Mouse (Mus musculus) spleen, adult 2 months (tissue): ENCODE data around the gene Morf4l1. TPM values are rescaled to one million over a fixed set of nuclear protein-coding genes. Genes with fewer than 3 reads are reported as not detected.

Experiments used
- DNase-seq, 2 experiments: peaks; one replicate each; pipeline versions ENCODE4 v3.0.0 to v3.0.0-alpha.2; 2012 to 2021; ENCODE audit warnings: low spot score in 2 of 2, low read depth in 1 of 2
- H3K27ac ChIP-seq: fragments of 200-500 bp; 2 replicates; pipeline ENCODE4 v1.5.1; 2012; ENCODE audit warnings: low read length, inconsistent platforms; ENCODE audit not compliant: insufficient read depth
- H3K27me3 ChIP-seq: fragments of 200-500 bp; 2 replicates; pipeline ENCODE4 v1.6.1; 2012; ENCODE audit warnings: mild to moderate bottlenecking, moderate library complexity, low read length, inconsistent platforms; ENCODE audit not compliant: control insufficient read depth, insufficient read depth
- H3K36me3 ChIP-seq: fragments of 200-500 bp; 2 replicates; pipeline ENCODE4 v1.6.1; 2012; ENCODE audit warnings: mild to moderate bottlenecking, low read length, inconsistent platforms; ENCODE audit not compliant: control insufficient read depth, insufficient read depth
- H3K4me1 ChIP-seq: fragments of 200-500 bp; 2 replicates; pipeline ENCODE4 v1.6.1; 2011; ENCODE audit warnings: inconsistent platforms; ENCODE audit not compliant: control insufficient read depth, insufficient read depth, insufficient read length
- H3K4me3 ChIP-seq: fragments of 200-500 bp; 2 replicates; pipeline ENCODE4 v1.5.1; 2011; ENCODE audit warnings: mild to moderate bottlenecking, inconsistent platforms; ENCODE audit not compliant: insufficient read depth, insufficient read length; ENCODE audit errors: extremely low read depth
- CTCF ChIP-seq: fragments of 200-500 bp; IDR thresholded peaks from 2 replicates; pipeline ENCODE4 v1.5.1; 2011; ENCODE audit warnings: mild to moderate bottlenecking, inconsistent platforms; ENCODE audit not compliant: insufficient read depth, insufficient read length, insufficient replicate concordance; ENCODE audit errors: extremely low read depth
- POLR2A ChIP-seq: fragments of 200-500 bp; IDR thresholded peaks from 2 replicates; pipeline ENCODE4 v1.6.1; 2011; ENCODE audit warnings: low read depth, low read length, inconsistent platforms
- WGBS: fragments of 180-500 bp; shearing (Covaris S2); methylation state at CpG from one replicate; pipeline ENCODE4 v1.1.7; 2018; 5-methylcytosine and 5-hydroxymethylcytosine counted together
- polyA plus RNA-seq: library from polyadenylated mRNA; depleted of rRNA; stranded (reverse); fragments of >200 nt; gene quantifications from 2 replicates; pipeline ENCODE4 v1.2.3, GENCODE M21; 2012

Gene Morf4l1
- polyA plus RNA-seq, 1 experiment, result 46.2 TPM

GRCm38 (mm10) chr9:90125416-90126099, 11.0 kb upstream of the Morf4l1 start:
- no peaks in the 10 kb centered on the region for H3K4me1 ChIP-seq
- no peaks in the 10 kb centered on the region for H3K36me3 ChIP-seq
- TF ChIP-seq POLR2A, result no peak
- no peak for TF ChIP-seq CTCF
- no peaks in the 10 kb centered on the region for H3K27me3 ChIP-seq
- DNase-seq, result no peak
- WGBS, result 33% methylated on average over 7 of the region's 7 CpGs
- no peak overlapping the region for H3K27ac ChIP-seq
- peak overlapping the region; percentile 7; the same call in 1 of the 2 replicates for H3K4me3 ChIP-seq

- WGBS, result 83% methylated on average over 8 of the region's 8 CpGs
- no peaks in the 10 kb centered on the region for H3K4me1 ChIP-seq
- no peaks in the 10 kb centered on the region for H3K36me3 ChIP-seq
- H3K4me3 ChIP-seq, result no peak overlapping the region
- H3K27me3 ChIP-seq, result no peaks in the 10 kb centered on the region
- DNase-seq, result no peak
- no peak for TF ChIP-seq CTCF
- TF ChIP-seq POLR2A, result no peak
- no peak overlapping the region for H3K27ac ChIP-seq
Observed at GRCm38 (mm10) chr9:90124873-90125245, 10.3 kb upstream of the Morf4l1 start.

DNA sequence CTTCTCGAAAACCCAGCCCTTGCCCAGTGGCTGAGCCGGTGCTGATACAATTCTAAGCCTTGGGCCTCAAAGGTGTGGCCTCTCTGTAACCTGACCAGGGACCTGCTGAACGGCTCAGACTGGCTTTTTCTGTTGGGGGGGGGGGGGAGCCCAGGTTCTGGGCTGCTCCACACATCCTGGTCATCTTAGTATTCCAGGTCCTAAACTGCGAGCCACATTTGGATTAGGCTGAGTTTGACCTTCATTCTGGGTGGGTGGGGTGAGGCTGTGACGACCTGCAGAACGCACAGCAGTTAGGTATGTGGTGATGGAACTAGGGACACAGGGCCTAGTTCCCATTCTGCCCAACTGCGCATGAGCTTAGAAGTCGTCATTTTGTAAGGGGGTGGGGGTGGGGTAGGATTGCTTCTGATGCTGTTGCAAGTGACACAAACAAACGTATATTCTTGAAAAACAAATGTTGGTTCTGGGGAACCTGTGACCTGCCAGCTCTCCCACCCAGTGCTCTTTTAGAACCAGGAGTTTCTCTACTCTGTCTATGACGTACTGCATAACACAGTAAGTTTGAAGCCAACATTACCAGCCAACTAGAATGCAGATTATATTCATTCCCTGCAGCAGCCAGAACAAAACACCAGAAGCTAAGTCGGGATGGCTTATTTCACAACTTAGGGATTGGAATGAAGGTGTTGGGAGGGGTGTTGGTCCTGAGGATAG, 9.7 kb upstream of the Morf4l1 start:
- H3K27ac ChIP-seq, result no peak overlapping the region

DNA sequence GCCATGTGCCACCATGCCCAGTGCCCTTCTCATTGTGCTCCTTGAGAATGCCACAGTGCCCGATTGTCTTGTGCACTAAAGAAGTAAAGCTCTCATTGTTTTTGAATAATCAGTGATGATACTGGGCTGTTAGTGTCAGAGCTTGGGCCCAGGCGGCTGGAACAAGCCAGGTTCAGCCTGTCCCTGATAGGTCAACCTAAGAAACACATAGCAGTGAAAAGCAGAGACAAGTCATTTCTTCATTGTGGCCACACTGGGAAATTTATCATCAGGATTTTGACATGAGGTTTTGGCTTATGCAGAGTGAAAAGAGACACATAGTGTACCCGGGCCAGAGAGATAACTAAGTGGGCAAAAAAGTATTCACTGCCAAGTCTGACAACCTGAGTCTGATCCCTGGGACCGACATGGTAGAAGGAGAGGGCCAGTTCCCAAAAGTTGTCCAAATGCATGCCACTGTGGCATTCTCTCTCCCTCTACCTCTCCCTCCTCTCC, 7.7 kb upstream of the Morf4l1 start:
- Histone ChIP-seq H3K4me3 (no peak overlapping the region), H3K36me3 (no peaks in the 10 kb centered on the region)
- TF ChIP-seq CTCF (no peak), POLR2A (no peak)

More for the DNA sequence above, 9.7 kb upstream of the Morf4l1 start:
- TF ChIP-seq CTCF (no peak), POLR2A (no peak)
- no peak overlapping the region for H3K4me3 ChIP-seq
- H3K27me3 ChIP-seq, result no peaks in the 10 kb centered on the region
- H3K4me1 ChIP-seq, result no peaks in the 10 kb centered on the region
- no peak for DNase-seq
- 86% methylated on average over 11 of the region's 11 CpGs for WGBS
- no peaks in the 10 kb centered on the region for H3K36me3 ChIP-seq

GRCm38 (mm10) chr9:90117234-90117633, 2.7 kb upstream of the Morf4l1 start:
- H3K36me3 ChIP-seq, result no peaks in the 10 kb centered on the region
- no peak overlapping the region for H3K4me3 ChIP-seq
- TF ChIP-seq CTCF (no peak), POLR2A (no peak)
- H3K27ac ChIP-seq, result no peak overlapping the region
- H3K27me3 ChIP-seq, result no peaks in the 10 kb centered on the region
- peaks cover 4% of the 10 kb centered on the region; the same call in 1 of the 2 replicates for H3K4me1 ChIP-seq
- no peak for DNase-seq

More for the DNA sequence above, 7.7 kb upstream of the Morf4l1 start:
- WGBS, result 82% methylated on average over 4 of the region's 4 CpGs
- DNase-seq, result no peak
- no peaks in the 10 kb centered on the region for H3K27me3 ChIP-seq
- H3K4me1 ChIP-seq, result no peaks in the 10 kb centered on the region
- no peak overlapping the region for H3K27ac ChIP-seq

GRCm38 (mm10) chr9:90115308-90115700, 730 bp upstream of the Morf4l1 start:
- no peak for DNase-seq
- TF ChIP-seq CTCF, result no peak
- no peak for TF ChIP-seq POLR2A
- Histone ChIP-seq H3K4me3 (no peak overlapping the region; the same call in 1 of the 2 replicates), H3K36me3 (no peaks in the 10 kb centered on the region), H3K27ac (no peak overlapping the region), H3K27me3 (no peaks in the 10 kb centered on the region), H3K4me1 (peaks cover 11% of the 10 kb centered on the region; the same call in 1 of the 2 replicates)

- Histone ChIP-seq H3K27me3 (no peaks in the 10 kb centered on the region), H3K4me1 (peaks cover 13% of the 10 kb centered on the region; the same call in 1 of the 2 replicates), H3K27ac (peak overlapping the region; percentile 100), H3K36me3 (no peaks in the 10 kb centered on the region), H3K4me3 (peak overlapping the region; percentile 98)
- under 1% methylated on average over 82 of the region's 82 CpGs for WGBS
- DNase-seq, result peak; percentile 85 to 90
- TF ChIP-seq CTCF (peak; percentile 51; the same call in 1 of the 2 replicates), POLR2A (peak; percentile 15; the same call in 1 of the 2 replicates)
Observed at GRCm38 (mm10) chr9:90113651-90114566, 665 bp downstream of the Morf4l1 start.
